Comparison of ENCODE assay signal across 16 mouse cellular contexts in genomic region chr8:124496266-124496665, GRCm38 (mm10). TPM values are rescaled to one million over a fixed set of nuclear protein-coding genes. Genes with fewer than 3 reads are reported as not detected.
"Had no signal": no experiment of that assay in that cellular context is flagged by ENCODE, and none has a peak within 500 bp of the region (broad histone marks: within the 10 kb centered on the region; RNA-seq: fewer than 3 reads in every experiment).

No protein-coding gene starts in this region.

- H3K4me2 ChIP-seq: liver, embryonic 13.5 days; midbrain, embryonic 11.5 days had no signal

- ATAC-seq: intestine, embryonic 16.5 days had no signal

- H3K4me3 ChIP-seq: liver, embryonic 13.5 days had no signal

- H3K27ac ChIP-seq: liver, embryonic 13.5 days; stomach, postnatal 0 days had no signal

- H3K9me3 ChIP-seq: liver, embryonic 13.5 days had no signal

- DNase-seq: kidney, adult 18-20 months; kidney, adult 9 months; kidney, postnatal 14 days; liver, embryonic 13.5 days; lung, adult 2 months; lung, postnatal 14 days; lung, postnatal 4 days; midbrain, embryonic 14.5 days; thymus, adult 2 months; thymus, postnatal 25 days had no signal

- H3K9ac ChIP-seq: liver, embryonic 13.5 days had no signal

- H3K36me3 ChIP-seq: liver, embryonic 13.5 days had no signal

- H3K27me3 ChIP-seq: liver, embryonic 13.5 days had no signal

- H3K4me1 ChIP-seq: liver, embryonic 13.5 days had no signal

RNA-seq across cellular contexts. Expression of gene Pgbd5, which starts 56.8 kb away (rescaled TPM):
- total RNA-seq: liver, adult 2 months; megakaryocyte progenitor cell, adult 5-6 weeks; megakaryocyte-erythroid progenitor cell, adult 5-6 weeks had no signal
- polyA plus RNA-seq: liver, adult 2 months had no signal
